Mouse (Mus musculus) thymus, postnatal 10 days (tissue): ENCODE measurements around the gene Tmbim1.

Experiments
- DNase-seq, 2 experiments: peaks; one replicate each; pipeline ENCODE4 v3.0.0; 2021; ENCODE audit warnings: low spot score in 2 of 2

The Tmbim1 gene

DNA sequence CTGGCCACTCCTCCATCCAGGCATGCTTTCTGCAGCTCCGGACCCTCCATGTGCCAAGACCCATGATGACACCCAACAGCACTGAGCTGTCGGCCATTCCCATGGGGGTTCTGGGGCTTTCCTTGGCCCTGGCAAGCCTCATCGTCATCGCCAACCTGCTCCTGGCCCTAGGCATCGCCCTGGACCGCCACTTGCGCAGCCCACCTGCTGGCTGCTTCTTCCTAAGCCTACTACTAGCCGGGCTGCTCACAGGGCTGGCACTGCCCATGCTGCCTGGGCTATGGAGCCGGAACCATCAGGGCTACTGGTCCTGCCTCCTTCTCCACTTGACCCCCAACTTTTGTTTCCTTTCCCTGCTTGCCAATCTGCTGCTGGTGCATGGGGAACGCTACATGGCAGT, 26.9 kb downstream of the Tmbim1 start, which contains the start of gene Gpbar1:
Gene Gpbar1 (plus strand): TSS at position 13 of the 400 bp plus-strand sequence.
- no peak for DNase-seq

DNA sequence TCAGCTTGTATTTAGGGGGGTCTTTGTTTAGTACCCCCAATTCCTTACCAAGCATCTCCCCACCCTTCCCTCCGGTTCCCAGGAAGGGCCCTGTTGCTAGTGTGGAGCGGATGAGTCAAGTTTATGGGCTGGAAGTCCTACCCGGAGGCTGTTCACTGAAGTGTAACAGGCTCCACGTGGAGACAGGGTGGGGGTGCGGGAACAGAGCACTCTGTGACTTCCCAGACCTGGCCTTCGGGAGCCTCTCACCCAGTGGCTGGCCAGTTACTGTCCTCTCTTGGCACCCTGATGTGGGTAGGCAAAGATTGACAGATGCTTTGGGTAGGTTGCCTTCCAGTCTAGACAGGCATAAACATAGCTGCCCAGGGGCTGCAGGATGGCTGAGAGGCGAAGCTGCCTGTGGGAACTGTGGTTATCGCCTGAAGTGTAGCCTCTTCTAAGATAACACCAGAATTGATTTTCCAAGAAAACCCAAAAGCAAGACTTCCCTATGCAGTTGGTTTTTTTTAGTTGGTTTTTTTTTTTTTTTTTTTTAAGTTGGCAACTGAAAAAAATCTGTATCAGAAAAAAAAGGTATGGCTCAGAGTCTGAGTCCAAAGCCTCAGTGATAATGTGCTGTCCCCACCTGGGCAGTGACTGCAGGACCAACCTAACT, 27.4 kb downstream of the Tmbim1 start:
- no peak for DNase-seq

DNA sequence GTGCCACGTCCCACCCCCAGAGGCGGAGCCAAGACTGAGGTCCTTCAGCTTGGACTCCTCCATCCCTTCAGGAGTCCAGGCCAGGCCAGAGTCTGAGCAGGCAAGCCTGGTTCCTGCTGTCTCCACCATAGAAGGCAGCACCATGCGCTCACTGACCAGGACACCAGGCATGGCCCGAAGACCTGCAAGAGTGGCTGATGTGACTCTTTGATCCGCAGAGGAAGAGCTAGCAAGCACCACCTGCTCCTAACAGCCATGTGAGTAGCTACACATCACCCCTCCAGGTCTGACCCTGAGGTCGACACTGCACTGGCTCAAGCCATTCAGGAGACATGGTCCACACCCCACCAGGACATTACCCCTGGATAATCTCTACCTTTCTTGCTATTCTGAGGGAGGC, 28.4 kb downstream of the Tmbim1 start:
- DNase-seq = no peak

DNA sequence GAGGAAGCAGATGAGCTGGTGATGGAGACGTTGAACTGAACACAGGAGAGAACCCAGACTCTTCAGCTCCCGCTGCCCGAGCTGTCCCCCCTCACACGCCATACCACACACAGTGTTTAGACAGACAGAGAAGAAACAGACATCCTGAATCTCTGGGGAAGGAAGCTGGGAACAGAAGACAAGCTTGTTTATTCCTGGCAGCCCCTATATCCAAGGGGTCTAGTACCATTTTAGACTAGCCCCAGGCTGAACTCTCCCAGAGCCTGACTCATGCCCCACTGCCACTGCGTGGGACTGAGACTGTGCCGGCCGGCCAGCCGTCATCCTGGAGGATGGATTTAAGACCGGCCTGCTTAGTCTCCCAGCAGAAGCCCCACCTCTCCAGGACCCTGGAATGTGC, 30.4 kb downstream of the Tmbim1 start:
- no peak for DNase-seq

DNA sequence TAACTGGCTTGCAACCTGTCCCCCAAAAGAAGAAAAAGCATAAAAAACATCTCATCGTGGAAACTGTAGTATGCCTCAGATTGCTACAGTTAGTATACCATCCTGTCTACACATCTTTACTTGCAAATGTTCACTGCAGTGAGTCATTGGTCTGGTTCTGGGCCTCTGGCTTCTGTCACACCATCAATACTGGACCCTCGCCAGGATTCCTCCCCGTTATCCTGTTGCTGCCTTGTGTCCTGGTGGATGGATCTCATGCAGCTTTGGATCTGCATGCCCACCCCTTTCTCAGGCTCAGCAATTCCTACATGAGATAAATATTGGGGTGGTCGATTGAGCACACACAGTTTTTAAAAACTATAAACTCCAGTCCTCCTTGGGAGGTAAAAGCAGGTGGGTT, 33.8 kb downstream of the Tmbim1 start:
- no peak for DNase-seq

DNA sequence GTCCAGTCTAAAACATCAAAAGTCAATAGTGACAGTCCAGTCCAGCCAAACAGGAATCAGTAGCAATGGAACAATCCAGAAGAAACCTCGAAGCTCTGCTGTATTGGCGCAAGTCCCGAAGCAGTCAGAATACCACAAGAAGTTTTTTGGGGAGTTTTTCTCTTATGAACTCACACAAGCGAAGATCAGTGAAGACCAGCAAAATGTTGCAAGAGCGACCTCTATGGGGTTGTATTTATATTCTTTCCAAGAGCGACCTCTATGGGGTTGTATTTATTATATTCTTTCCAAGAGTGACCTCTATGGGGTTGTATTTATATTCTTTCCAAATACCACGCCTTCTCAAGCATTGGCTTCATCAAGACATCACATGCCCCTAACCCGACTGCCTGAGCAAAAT, 36.7 kb downstream of the Tmbim1 start:
- DNase-seq = no peak

DNA sequence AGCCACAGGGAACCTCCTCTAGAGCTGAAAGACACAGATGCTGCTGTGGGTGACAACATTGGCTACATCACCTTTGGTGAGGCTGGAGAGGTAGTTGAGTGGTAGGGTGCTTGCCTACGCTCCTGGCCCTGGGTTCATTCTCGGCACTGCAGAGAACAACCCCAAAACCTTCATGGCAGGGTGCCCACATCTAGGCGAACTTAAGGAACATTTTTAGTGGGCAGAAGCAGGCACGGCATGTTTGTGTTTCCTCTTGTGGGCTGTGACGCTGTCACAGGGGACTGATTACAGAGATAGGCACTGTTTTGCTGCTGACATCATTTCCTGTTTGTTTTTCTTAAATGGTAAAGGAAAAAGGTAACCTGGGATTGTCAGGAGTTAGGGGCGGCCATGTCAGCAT, 42.9 kb downstream of the Tmbim1 start:
- DNase-seq = no peak

DNA sequence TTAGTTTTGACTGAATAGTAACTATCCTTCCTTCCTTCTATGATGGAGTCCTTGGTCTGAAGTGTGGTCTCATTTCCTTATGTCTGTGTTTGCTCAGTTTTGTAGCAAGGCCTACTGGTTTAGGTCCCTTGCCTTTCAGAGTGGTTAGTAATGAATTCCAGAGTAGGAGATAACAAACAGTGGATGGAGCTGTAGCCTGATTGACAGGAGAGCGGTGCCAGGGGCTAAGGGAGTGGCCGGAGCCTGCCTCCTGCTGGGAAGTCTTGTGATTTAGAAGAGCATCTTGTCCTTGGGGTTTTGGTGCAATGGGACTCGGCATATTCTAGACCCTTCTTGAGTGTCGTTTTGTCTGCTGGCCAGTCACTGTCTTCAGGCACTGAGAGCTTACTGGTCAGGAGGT, 48.6 kb downstream of the Tmbim1 start:
- no peak for DNase-seq

DNA sequence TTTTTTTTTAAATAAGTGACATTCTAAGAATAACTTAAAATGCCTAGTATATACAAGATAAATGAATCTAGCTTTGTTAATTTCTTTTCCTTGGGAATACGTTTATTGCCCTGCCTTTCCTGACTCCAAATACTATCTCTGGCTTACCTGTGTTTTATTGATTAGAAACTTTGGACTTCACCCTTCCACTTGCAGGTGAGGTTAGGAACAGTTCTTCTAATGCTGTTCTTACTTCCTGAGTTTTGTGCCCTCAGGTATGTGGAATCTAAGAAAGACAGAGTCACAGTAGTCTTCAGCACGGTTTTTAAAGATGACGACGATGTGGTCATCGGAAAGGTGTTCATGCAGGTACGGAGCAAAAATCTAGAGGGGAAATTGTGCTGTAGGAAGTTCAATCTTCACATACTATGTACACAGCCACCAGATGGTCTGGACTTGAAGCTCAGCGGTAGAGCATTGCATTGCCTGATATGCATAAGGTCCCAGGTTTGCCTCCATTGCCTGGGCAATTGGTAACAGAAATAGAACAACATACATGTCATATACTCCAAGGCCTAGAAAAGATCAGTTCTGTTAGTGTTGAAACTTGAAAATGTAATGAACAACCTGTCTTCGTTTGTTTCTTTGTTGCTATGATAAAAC, 49.6 kb downstream of the Tmbim1 start:
- no peak for DNase-seq

DNA sequence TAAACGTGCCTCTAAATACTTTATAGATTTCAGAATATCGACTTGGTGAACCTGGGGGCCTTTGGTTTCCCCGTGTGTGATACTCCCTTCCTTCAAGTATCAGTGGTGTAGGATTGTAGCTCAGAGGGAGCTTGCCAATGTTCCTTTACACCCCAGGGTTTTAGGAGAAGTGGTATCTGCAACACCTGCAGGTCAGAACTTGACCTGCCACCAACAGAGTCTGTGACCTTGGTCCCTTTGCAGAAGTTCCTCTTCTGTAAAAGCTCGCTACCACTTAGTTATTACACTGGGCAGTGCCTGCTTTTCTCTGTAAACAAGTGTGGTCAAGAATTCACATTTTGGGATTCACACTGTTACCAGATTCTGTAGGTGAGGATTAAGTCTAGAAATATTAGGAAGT, 55.3 kb downstream of the Tmbim1 start:
- no peak for DNase-seq

DNA sequence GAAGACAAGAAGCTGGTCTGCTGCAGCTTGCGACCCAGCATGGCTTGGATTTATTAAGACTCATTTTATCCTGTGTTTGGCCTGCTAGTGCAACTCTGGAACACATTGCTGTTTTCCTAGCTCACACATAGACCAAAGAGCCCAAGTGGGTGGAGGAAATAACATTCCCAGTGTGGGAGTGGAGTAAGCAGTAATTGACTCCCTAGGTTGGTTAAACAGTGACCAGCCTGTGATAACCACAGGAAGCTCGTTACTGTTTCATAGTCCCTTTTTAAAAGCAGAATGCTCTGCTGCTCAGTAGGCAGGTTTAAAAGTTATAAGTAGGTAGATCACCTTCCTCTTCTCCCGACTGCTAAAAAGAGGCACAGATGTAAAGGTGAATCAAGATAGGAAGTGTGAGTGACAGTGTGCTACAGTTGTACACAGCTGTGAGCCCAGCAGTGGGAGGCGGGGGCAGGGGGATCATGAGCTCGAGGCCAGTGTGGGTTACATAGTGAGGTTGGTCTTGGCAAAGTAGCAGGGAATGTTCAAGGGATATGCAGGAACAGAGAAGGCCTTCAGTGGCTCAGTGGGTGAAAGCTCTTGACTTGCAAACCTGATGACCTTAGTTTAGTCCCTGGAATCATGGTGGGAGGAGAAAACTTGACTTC, 56.0 kb downstream of the Tmbim1 start:
- peak in 1 of 2 experiments; percentile 18 for DNase-seq

DNA sequence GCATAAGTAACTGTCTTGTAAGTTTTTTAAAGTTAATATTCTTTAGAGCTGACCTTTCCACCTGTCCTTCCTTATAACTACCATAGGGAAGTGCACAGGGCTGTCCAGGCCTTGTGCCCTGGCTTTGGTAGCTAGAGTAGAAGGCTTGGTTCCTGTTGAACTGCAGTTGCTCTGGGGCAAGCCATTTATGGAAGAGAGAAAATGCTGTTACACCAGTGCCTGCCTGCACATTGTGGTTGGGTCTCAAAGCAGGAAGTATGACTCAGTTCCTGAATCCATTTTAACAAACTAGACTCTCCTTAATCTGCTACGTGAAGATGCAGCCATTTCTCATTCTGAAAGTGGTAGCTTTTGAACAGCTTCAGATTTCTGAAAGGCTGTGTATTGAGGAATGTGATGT, 56.6 kb downstream of the Tmbim1 start:
- peak; percentile 20 to 37 for DNase-seq

DNA sequence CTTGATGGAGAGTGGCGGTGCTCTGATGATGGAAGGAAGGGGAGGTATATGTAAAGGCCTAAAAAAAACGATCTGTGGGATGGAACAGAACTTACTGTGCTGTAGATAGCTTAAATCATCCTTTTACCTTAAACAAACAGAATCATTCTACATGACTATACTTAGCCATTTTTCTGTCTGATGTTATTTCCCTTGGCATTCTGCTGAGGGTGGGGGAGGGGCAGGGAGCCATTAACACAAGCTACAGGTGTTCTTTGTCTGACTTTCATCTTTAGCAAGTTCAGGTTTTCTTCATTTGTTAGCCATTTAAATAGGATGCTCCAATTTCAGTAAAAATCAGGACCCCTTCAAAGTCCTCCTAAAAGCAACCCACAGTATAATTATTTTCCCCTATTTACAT, 59.9 kb downstream of the Tmbim1 start:
- DNase-seq = no peak

DNA sequence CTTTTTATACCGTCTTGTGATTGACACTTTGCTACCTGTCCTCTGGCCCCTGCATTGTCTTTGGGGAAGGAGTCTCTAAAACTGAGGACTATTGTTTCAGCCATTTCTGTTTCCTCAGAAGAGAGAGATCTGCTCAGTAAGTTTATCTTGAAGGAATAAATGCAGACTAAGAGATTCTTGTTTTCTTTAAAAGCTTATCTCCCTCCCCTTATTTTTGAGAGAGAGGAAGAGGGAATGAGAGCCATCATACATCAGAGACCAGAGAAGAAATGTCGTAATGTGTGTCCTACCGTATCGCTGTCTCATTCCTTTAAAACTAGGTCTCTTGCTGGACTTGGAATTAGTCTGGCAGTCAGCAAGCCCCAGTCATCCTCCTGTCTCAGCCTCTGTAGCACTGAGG, 64.6 kb downstream of the Tmbim1 start:
- DNase-seq = no peak

DNA sequence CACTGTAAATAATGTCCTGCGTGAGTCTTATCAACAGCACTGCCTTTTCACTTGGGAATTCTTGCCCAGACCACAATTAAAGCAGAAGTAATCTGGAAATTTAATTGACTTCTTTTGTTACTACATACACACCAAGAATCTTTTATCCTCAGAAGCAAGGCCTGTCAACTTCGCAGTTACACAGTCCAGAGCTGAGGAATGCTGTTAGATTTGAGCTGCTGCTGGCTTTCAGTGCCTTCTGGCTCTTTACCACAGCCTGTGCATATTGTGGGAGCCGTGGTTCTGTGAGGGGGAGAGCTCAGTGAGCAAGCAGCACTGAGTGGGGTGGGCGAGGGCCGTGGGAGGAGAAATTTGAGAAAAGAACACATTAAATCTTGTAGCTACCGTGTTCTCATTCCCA, 65.1 kb downstream of the Tmbim1 start:
- DNase-seq = no peak

DNA sequence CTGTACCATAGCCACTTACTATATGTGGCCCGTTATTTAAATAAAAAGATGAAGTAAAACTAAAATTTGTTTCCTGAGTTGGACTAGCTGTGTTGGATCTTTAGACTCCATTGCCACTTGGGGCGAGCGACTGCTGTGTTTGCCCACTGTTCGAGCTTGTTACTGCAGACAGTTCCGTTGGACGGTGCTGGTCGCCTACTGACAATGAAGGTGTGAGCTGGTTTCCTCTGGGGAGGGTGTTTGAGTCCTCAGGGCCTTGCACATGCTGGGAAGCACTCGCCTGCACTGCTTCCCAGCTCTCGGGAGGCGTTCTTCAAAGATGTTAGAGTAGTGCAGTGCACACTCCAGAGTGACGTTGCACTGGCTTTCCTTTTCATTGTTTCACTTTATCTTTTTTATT, 65.8 kb downstream of the Tmbim1 start:
- no peak for DNase-seq

DNA sequence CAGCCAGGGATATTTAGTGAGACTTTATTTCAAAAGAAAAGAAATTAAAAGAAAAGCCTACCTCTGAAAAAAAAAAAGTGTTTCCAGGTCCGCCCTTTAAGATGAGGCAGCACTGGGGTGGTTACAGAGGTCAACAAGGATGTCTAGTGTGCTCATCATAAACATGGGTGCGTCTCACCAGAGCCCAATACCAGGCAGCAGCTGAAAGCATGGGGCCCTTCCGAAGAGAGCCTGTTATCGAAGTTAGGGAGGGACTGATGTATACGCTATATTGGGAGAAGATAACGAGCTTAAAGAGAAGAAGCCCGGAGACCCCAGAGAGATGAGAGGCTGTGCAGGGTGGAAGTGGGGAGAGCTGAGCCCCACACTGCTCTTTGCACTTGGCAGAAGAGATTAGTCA, 66.3 kb downstream of the Tmbim1 start:
- no peak for DNase-seq
